10 mouse cellular contexts compared by ENCODE assay signal in genomic region chr3:152799738-152800431, GRCm38 (mm10).
DNase-seq lines count a peak whose midpoint lies in the region; ATAC-seq and TF ChIP-seq lines count a peak whose summit lies in the region.
"Had no signal": no experiment of that assay in that cellular context is flagged by ENCODE, and none has a peak within 500 bp of the region (broad histone marks: within the 10 kb centered on the region; RNA-seq: fewer than 3 reads in every experiment).

No protein-coding gene starts in this region.

- no peak overlapping the region for H3K4me2 ChIP-seq in embryonic facial prominence, embryonic 14.5 days (ENCODE audit: low read depth, low read length)
- H3K4me2 ChIP-seq: hindbrain, embryonic 15.5 days; neural tube, embryonic 13.5 days had no signal

- H3K9ac ChIP-seq in embryonic facial prominence, embryonic 14.5 days (ENCODE audit: low read depth, low read length), result no peak overlapping the region
- H3K9ac ChIP-seq: hindbrain, embryonic 15.5 days; neural tube, embryonic 13.5 days had no signal

- TF ChIP-seq POLR2A in lung, adult 2 months (IDR thresholded peaks at IDR 0.05; ENCODE audit: borderline replicate concordance, extremely low read depth, low read depth, low read length), result no peak

- H3K36me3 ChIP-seq in embryonic facial prominence, embryonic 14.5 days (ENCODE audit: control insufficient read depth, insufficient read depth, low read length), result no peaks in the 10 kb centered on the region
- H3K36me3 ChIP-seq: hindbrain, embryonic 15.5 days; neural tube, embryonic 13.5 days had no signal

- ATAC-seq in frontal cortex, adult (ENCODE audit: low TSS enrichment), result peak; percentile 83
- no peak for ATAC-seq in embryonic facial prominence, embryonic 14.5 days (ENCODE audit: low read depth)

- no peaks in the 10 kb centered on the region for H3K9me3 ChIP-seq in embryonic facial prominence, embryonic 14.5 days (ENCODE audit: control insufficient read depth, low read length)
- H3K9me3 ChIP-seq: hindbrain, embryonic 15.5 days had no signal

- no peak overlapping the region for H3K27ac ChIP-seq in embryonic facial prominence, embryonic 14.5 days (replicated peaks; ENCODE audit: low read depth, low read length)
- H3K27ac ChIP-seq: hindbrain, embryonic 15.5 days; neural tube, embryonic 13.5 days had no signal

- TF ChIP-seq CTCF in lung, adult 2 months (IDR thresholded peaks at IDR 0.05; ENCODE audit: insufficient read depth, low read length), result peak; percentile 51

- WGBS in embryonic facial prominence, embryonic 14.5 days, result 79% methylated on average over 9 of the region's 9 CpGs
- 73% methylated on average over 9 of the region's 9 CpGs for WGBS in lung, adult 2 months

- no peak overlapping the region for H3K4me3 ChIP-seq in embryonic facial prominence, embryonic 14.5 days (ENCODE audit: low read depth, low read length)
- no peak overlapping the region for H3K4me3 ChIP-seq in lung, adult 2 months (replicated peaks; ENCODE audit: extremely low read depth, low read depth, low read length)
- H3K4me3 ChIP-seq: hindbrain, embryonic 15.5 days; neural tube, embryonic 13.5 days had no signal

- no peaks in the 10 kb centered on the region for H3K27me3 ChIP-seq in embryonic facial prominence, embryonic 14.5 days (replicated peaks; ENCODE audit: control insufficient read depth, insufficient read depth, low read length)
- H3K27me3 ChIP-seq: hindbrain, embryonic 15.5 days; neural tube, embryonic 13.5 days had no signal

- no peak for DNase-seq in frontal cortex, postnatal 10 days (ENCODE audit: low spot score in 2 of 2)
- DNase-seq in testis, postnatal 10 days (ENCODE audit: low spot score), result peak; percentile 50
- DNase-seq in testis, postnatal 14 days (ENCODE audit: low spot score), result no peak
- peak; percentile 59 for DNase-seq in embryonic facial prominence, embryonic 14.5 days (ENCODE audit: low spot score)
- peak; percentile 12 for DNase-seq in lung, adult 2 months
- DNase-seq in right cerebral cortex, postnatal 14 days, result no peak
- DNase-seq in urinary bladder, adult 18-20 months (ENCODE audit: low spot score in 2 of 2), result no peak

- no peaks in the 10 kb centered on the region for H3K4me1 ChIP-seq in embryonic facial prominence, embryonic 14.5 days (ENCODE audit: control insufficient read depth, insufficient read depth, low read length)
- H3K4me1 ChIP-seq in lung, adult 2 months (ENCODE audit: control insufficient read depth, insufficient read depth, low read length), result no peaks in the 10 kb centered on the region
- H3K4me1 ChIP-seq: hindbrain, embryonic 15.5 days had no signal

Comparison
In these comparisons a context has a peak if more than half of its experiments do, and no peak if none do; other contexts are left out.
1. DNase-seq: peak in testis, postnatal 10 days (single experiment), embryonic facial prominence, embryonic 14.5 days (single experiment) and lung, adult 2 months (single experiment); none in frontal cortex, postnatal 10 days (0 of 2), testis, postnatal 14 days (single experiment), right cerebral cortex, postnatal 14 days (single experiment) and urinary bladder, adult 18-20 months (0 of 2).